Mouse (Mus musculus) liver, embryonic 12.5 days (tissue): Measurements from ENCODE around the gene Gcnt2. TPM values are rescaled to one million over a fixed set of nuclear protein-coding genes. Genes with fewer than 3 reads are reported as not detected.

ENCODE experiments used
- microRNA-seq: library from miRNA; unstranded; fragments of <30 nt; microRNA quantifications from one replicate; pipeline ENCODE4, GENCODE M21; 2017
- polyA plus RNA-seq: library from polyadenylated mRNA; unstranded; fragments of >200 nt; fragmentation: Nextera tagmentation; extraction: Ambion mirVana; gene quantifications from 2 replicates; pipeline ENCODE4 v1.2.1, GENCODE M21; 2016

Gcnt2 gene
- polyA plus RNA-seq, 1 experiment from 2014 or later: 1.5 TPM

Small RNA genes lying within 50 kb of the gene (microRNA-seq; reads per million reads assigned to microRNA genes)
- gene Mir5124a: not detected

Other genes with a start within 250 kb of the Gcnt2 start
- 0.07 TPM in 2 replicates for gene Tfap2a, start 121.4 kb upstream of the Gcnt2 start, polyA plus RNA-seq
- 85.0 and 88.4 TPM in 2 replicates for gene Pak1ip1, start 141.3 kb downstream of the Gcnt2 start, polyA plus RNA-seq
- gene Tmem14c, start 156.5 kb downstream of the Gcnt2 start, polyA plus RNA-seq: 916 and 938 TPM in 2 replicates
- 0.15 and 0.28 TPM in 2 replicates for gene Mak, start 220.0 kb downstream of the Gcnt2 start, polyA plus RNA-seq